ENCODE assay signal across 8 mouse cellular contexts in the genomic region with DNA sequence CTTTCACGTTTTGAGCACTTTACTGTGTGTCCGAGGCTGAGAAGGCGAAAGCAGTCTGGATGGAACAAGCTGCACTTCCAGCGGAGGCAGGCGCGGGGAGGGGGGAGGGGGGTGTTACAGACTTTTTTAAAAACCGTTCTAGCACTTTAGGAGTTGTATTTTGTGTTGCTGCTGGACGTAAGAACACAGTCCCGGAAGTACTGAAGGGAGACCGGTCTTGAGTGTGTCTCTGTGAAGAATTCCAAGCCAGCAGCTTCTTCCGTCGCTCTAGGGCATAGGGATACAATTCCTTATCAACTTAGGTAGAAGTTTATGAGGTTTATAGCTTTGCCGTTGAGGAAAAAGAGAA.
A peak's percentile ranks its signal among the peaks of the same experiment; 100 is the strongest.
DNase-seq lines count a peak whose midpoint lies in the region; ATAC-seq and TF ChIP-seq lines count a peak whose summit lies in the region.

No protein-coding gene starts in this region.

- no peak for TF ChIP-seq CTCF in forebrain, postnatal 0 days (IDR thresholded peaks at IDR 0.05; ENCODE audit: low read depth)
- no peak for TF ChIP-seq CTCF in olfactory bulb, adult 2 months (IDR thresholded peaks at IDR 0.05; ENCODE audit: insufficient read depth, low read depth, low read length)

- peaks cover 14% of the 10 kb centered on the region; the same call in 1 of the 2 replicates for H3K27me3 ChIP-seq in heart, embryonic 10.5 days (ENCODE audit: insufficient read depth, poor library complexity, severe bottlenecking)
- H3K27me3 ChIP-seq in forebrain, postnatal 0 days (ENCODE audit: insufficient read depth, low read length), result no peaks in the 10 kb centered on the region
- H3K27me3 ChIP-seq in limb, embryonic 15.5 days, result 0 out of 2 replicates have a peak, but pooled peaks cover 6% of the 10 kb centered on the region

- peak overlapping the region; percentile 58 for H3K9ac ChIP-seq in forebrain, postnatal 0 days
- H3K9ac ChIP-seq in limb, embryonic 15.5 days, result peak overlapping the region; percentile 23; the same call in 1 of the 2 replicates

- peak overlapping the region; percentile 50 for H3K4me2 ChIP-seq in forebrain, postnatal 0 days (ENCODE audit: low read depth)
- peak overlapping the region; percentile 60 for H3K4me2 ChIP-seq in limb, embryonic 15.5 days

- peak overlapping the region; percentile 65 for H3K4me3 ChIP-seq in heart, embryonic 10.5 days
- H3K4me3 ChIP-seq in forebrain, postnatal 0 days (ENCODE audit: low read depth, low read length), result peak overlapping the region; percentile 46
- peak overlapping the region; percentile 51 for H3K4me3 ChIP-seq in limb, embryonic 15.5 days
- peak overlapping the region; percentile 55 for H3K4me3 ChIP-seq in olfactory bulb, adult 2 months (ENCODE audit: insufficient read depth, low read depth, low read length)

- peak overlapping the region; percentile 84 for H3K27ac ChIP-seq in heart, embryonic 10.5 days
- no peak overlapping the region for H3K27ac ChIP-seq in forebrain, postnatal 0 days (ENCODE audit: low read depth, low read length)
- peak overlapping the region; percentile 77 for H3K27ac ChIP-seq in limb, embryonic 15.5 days
- H3K27ac ChIP-seq in olfactory bulb, adult 2 months (ENCODE audit: insufficient read depth, low read depth, low read length), result no peak overlapping the region

- no peak for ATAC-seq in forebrain, postnatal 0 days
- ATAC-seq in limb, embryonic 15.5 days (ENCODE audit: insufficient number of reproducible peaks, low FRiP score, low TSS enrichment, low read depth), result no peak

- H3K4me1 ChIP-seq in heart, embryonic 10.5 days, result no peaks in the 10 kb centered on the region
- no peaks in the 10 kb centered on the region for H3K4me1 ChIP-seq in forebrain, postnatal 0 days (ENCODE audit: insufficient read depth)
- H3K4me1 ChIP-seq in limb, embryonic 15.5 days, result no peaks in the 10 kb centered on the region
- H3K4me1 ChIP-seq in olfactory bulb, adult 2 months (ENCODE audit: control insufficient read depth, insufficient read depth, low read length), result no peaks in the 10 kb centered on the region

- no peak for TF ChIP-seq POLR2A in olfactory bulb, adult 2 months (IDR thresholded peaks at IDR 0.05; ENCODE audit: insufficient read depth, low read depth, low read length)

- no peaks in the 10 kb centered on the region for H3K9me3 ChIP-seq in heart, embryonic 10.5 days
- H3K9me3 ChIP-seq in forebrain, postnatal 0 days (ENCODE audit: low read length), result no peaks in the 10 kb centered on the region
- no peaks in the 10 kb centered on the region for H3K9me3 ChIP-seq in limb, embryonic 15.5 days

- 14% methylated on average over 13 of the region's 13 CpGs for WGBS in heart, embryonic 10.5 days
- WGBS in forebrain, postnatal 0 days, result 21% methylated on average over 13 of the region's 13 CpGs
- WGBS in limb, embryonic 15.5 days, result 13% methylated on average over 13 of the region's 13 CpGs
- WGBS in olfactory bulb, adult 2 months, result 8% methylated on average over 13 of the region's 13 CpGs

- H3K36me3 ChIP-seq in heart, embryonic 10.5 days, result no peaks in the 10 kb centered on the region
- H3K36me3 ChIP-seq in forebrain, postnatal 0 days (ENCODE audit: insufficient read depth), result no peaks in the 10 kb centered on the region
- no peaks in the 10 kb centered on the region for H3K36me3 ChIP-seq in limb, embryonic 15.5 days

- DNase-seq in heart, embryonic 10.5 days (ENCODE audit: low spot score), result no peak
- no peak for DNase-seq in heart, postnatal 4 days
- DNase-seq in ES-CJ7 (ENCODE audit: low read depth, low spot score), result peak; percentile 1
- DNase-seq in forebrain, postnatal 0 days, result no peak
- no peak for DNase-seq in right cerebral cortex, adult 2 months (ENCODE audit: low spot score in 2 of 2)
- DNase-seq in lung, postnatal 10 days, result no peak

Comparison
In these comparisons a context has a peak if more than half of its experiments do, and no peak if none do; other contexts are left out.
1. H3K27ac ChIP-seq: peak in heart, embryonic 10.5 days (single experiment) and limb, embryonic 15.5 days (single experiment); none in forebrain, postnatal 0 days (single experiment) and olfactory bulb, adult 2 months (single experiment).
2. Peak in every context shown above with its lines, with median percentiles within 50 percentile points of each other: H3K4me3 ChIP-seq.